Comparison of ENCODE assay signal across 29 mouse cellular contexts in genomic region chr7:71852864-71853263, GRCm38 (mm10).
"Had no signal": no experiment of that assay in that cellular context is flagged by ENCODE, and none has a peak within 500 bp of the region (broad histone marks: within the 10 kb centered on the region; RNA-seq: fewer than 3 reads in every experiment).

No protein-coding gene starts in this region.

- H3K4me1 ChIP-seq: embryonic facial prominence, embryonic 12.5 days; embryonic facial prominence, embryonic 13.5 days; embryonic facial prominence, embryonic 15.5 days; forebrain, embryonic 10.5 days; forebrain, embryonic 12.5 days; forebrain, embryonic 13.5 days; forebrain, embryonic 15.5 days had no signal

- H3K27ac ChIP-seq: embryonic facial prominence, embryonic 12.5 days; embryonic facial prominence, embryonic 13.5 days; embryonic facial prominence, embryonic 15.5 days; forebrain, embryonic 10.5 days; forebrain, embryonic 12.5 days; forebrain, embryonic 13.5 days; forebrain, embryonic 15.5 days; gastrocnemius, adult 2 months; heart, adult 2 months had no signal

- H3K4me3 ChIP-seq: embryonic facial prominence, embryonic 12.5 days; embryonic facial prominence, embryonic 13.5 days; embryonic facial prominence, embryonic 15.5 days; erythroblast, embryonic 14.5 days; forebrain, embryonic 10.5 days; forebrain, embryonic 12.5 days; forebrain, embryonic 13.5 days; forebrain, embryonic 15.5 days; gastrocnemius, adult 2 months; heart, adult 2 months had no signal

- H3K9ac ChIP-seq: embryonic facial prominence, embryonic 12.5 days; embryonic facial prominence, embryonic 13.5 days; embryonic facial prominence, embryonic 15.5 days; forebrain, embryonic 12.5 days; forebrain, embryonic 13.5 days; forebrain, embryonic 15.5 days; forebrain, postnatal 0 days had no signal

- DNase-seq: cerebellum, adult 18-20 months; cerebellum, adult 2 months; cerebellum, adult 8-10 months; cerebellum, adult 9-10 months; cerebellum, adult 9-11 months; cerebellum, postnatal 10 days; cerebellum, postnatal 14 days; cerebellum, postnatal 25 days; cerebellum, postnatal 36 days; embryo, embryonic 11 days; forebrain, postnatal 0 days; gastrocnemius, adult 2 months; gastrocnemius, postnatal 10 days; gastrocnemius, postnatal 14 days; gastrocnemius, postnatal 25 days; gastrocnemius, postnatal 36 days; heart, adult 11 months; heart, adult 18-20 months; heart, adult 2 months had no signal

- H3K27me3 ChIP-seq: embryonic facial prominence, embryonic 12.5 days; embryonic facial prominence, embryonic 13.5 days; embryonic facial prominence, embryonic 15.5 days; forebrain, embryonic 12.5 days; forebrain, embryonic 13.5 days; forebrain, embryonic 15.5 days had no signal

- H3K9me3 ChIP-seq: embryonic facial prominence, embryonic 12.5 days; embryonic facial prominence, embryonic 13.5 days; embryonic facial prominence, embryonic 15.5 days; forebrain, embryonic 10.5 days; forebrain, embryonic 12.5 days; forebrain, embryonic 13.5 days; forebrain, embryonic 15.5 days had no signal

- H3K36me3 ChIP-seq: embryonic facial prominence, embryonic 12.5 days; embryonic facial prominence, embryonic 13.5 days; embryonic facial prominence, embryonic 15.5 days; forebrain, embryonic 10.5 days; forebrain, embryonic 12.5 days; forebrain, embryonic 15.5 days had no signal

- H3K4me2 ChIP-seq: embryonic facial prominence, embryonic 12.5 days; embryonic facial prominence, embryonic 13.5 days; embryonic facial prominence, embryonic 15.5 days; forebrain, embryonic 12.5 days; forebrain, embryonic 13.5 days; forebrain, embryonic 15.5 days had no signal

- ATAC-seq: forebrain, embryonic 13.5 days; forebrain, embryonic 14.5 days; forebrain, embryonic 15.5 days; forebrain, embryonic 16.5 days; forebrain, postnatal 0 days had no signal
